Mouse (Mus musculus): ENCODE measurements around the gene Phldb3.

Phldb3 gene

GRCm38 (mm10) chr7:24628685-24629610, 18.4 kb downstream of the Phldb3 start:
- no peak for ATAC-seq (ENCODE audit: insufficient number of reproducible peaks, low FRiP score, low TSS enrichment)

GRCm38 (mm10) chr7:24629672-24630071, 19.1 kb downstream of the Phldb3 start:
- no peak for ATAC-seq (ENCODE audit: insufficient number of reproducible peaks, low FRiP score, low TSS enrichment)

- ATAC-seq (ENCODE audit: insufficient number of reproducible peaks, low FRiP score, low TSS enrichment), result no peak
Measured at GRCm38 (mm10) chr7:24630116-24630880, 19.7 kb downstream of the Phldb3 start.

GRCm38 (mm10) chr7:24636264-24636663, 25.7 kb downstream of the Phldb3 start, which contains the start of gene Lypd3:
Lypd3 (plus strand) TSS chr7:24636550.
- no peak for ATAC-seq (ENCODE audit: insufficient number of reproducible peaks, low FRiP score, low TSS enrichment)

GRCm38 (mm10) chr7:24637046-24637445, 26.5 kb downstream of the Phldb3 start:
- ATAC-seq (ENCODE audit: insufficient number of reproducible peaks, low FRiP score, low TSS enrichment), result no peak

GRCm38 (mm10) chr7:24638026-24638856, 27.7 kb downstream of the Phldb3 start:
- no peak for ATAC-seq (ENCODE audit: insufficient number of reproducible peaks, low FRiP score, low TSS enrichment)

GRCm38 (mm10) chr7:24640450-24640849, 29.9 kb downstream of the Phldb3 start:
- no peak for ATAC-seq (ENCODE audit: insufficient number of reproducible peaks, low FRiP score, low TSS enrichment)

- no peak for ATAC-seq (ENCODE audit: insufficient number of reproducible peaks, low FRiP score, low TSS enrichment)
Measured at GRCm38 (mm10) chr7:24642491-24642890, 31.9 kb downstream of the Phldb3 start.

- no peak for ATAC-seq (ENCODE audit: insufficient number of reproducible peaks, low FRiP score, low TSS enrichment)
Measured at GRCm38 (mm10) chr7:24644492-24644891, 33.9 kb downstream of the Phldb3 start.

GRCm38 (mm10) chr7:24644996-24645395, 34.4 kb downstream of the Phldb3 start:
- ATAC-seq (ENCODE audit: insufficient number of reproducible peaks, low FRiP score, low TSS enrichment), result no peak

GRCm38 (mm10) chr7:24646486-24646885, 35.9 kb downstream of the Phldb3 start:
- no peak for ATAC-seq (ENCODE audit: insufficient number of reproducible peaks, low FRiP score, low TSS enrichment)

GRCm38 (mm10) chr7:24653681-24654080, 43.1 kb downstream of the Phldb3 start:
- ATAC-seq (ENCODE audit: insufficient number of reproducible peaks, low FRiP score, low TSS enrichment), result no peak

GRCm38 (mm10) chr7:24659737-24660357, 49.3 kb downstream of the Phldb3 start:
- ATAC-seq (ENCODE audit: insufficient number of reproducible peaks, low FRiP score, low TSS enrichment), result no peak

- no peak for ATAC-seq (ENCODE audit: insufficient number of reproducible peaks, low FRiP score, low TSS enrichment)
Measured at GRCm38 (mm10) chr7:24661118-24661904, 50.7 kb downstream of the Phldb3 start.

GRCm38 (mm10) chr7:24662575-24662974, 52.0 kb downstream of the Phldb3 start:
- peak; percentile 31; the same call in 1 of the 2 replicates for ATAC-seq (ENCODE audit: insufficient number of reproducible peaks, low FRiP score, low TSS enrichment)

GRCm38 (mm10) chr7:24664301-24664700, 53.7 kb downstream of the Phldb3 start:
- ATAC-seq (ENCODE audit: insufficient number of reproducible peaks, low FRiP score, low TSS enrichment), result no peak

- no peak for ATAC-seq (ENCODE audit: insufficient number of reproducible peaks, low FRiP score, low TSS enrichment)
Measured at GRCm38 (mm10) chr7:24664959-24665358, 54.4 kb downstream of the Phldb3 start.

GRCm38 (mm10) chr7:24671944-24672439, 61.4 kb downstream of the Phldb3 start:
- ATAC-seq (ENCODE audit: insufficient number of reproducible peaks, low FRiP score, low TSS enrichment), result no peak

- ATAC-seq (ENCODE audit: insufficient number of reproducible peaks, low FRiP score, low TSS enrichment), result no peak
Measured at GRCm38 (mm10) chr7:24676575-24676974, 66.0 kb downstream of the Phldb3 start, which contains the start of gene Tex101. Tex101 (minus strand) TSS chr7:24676675.

Data from cerebellum, adult (tissue).